Mouse (Mus musculus): Measurements from ENCODE around the gene Tubb4b.

Tubb4b gene

GRCm38 (mm10) chr2:25185625-25186574 is 38.6 kb downstream of the Tubb4b start:
- DNase-seq = no peak

GRCm38 (mm10) chr2:25184496-25184895 is 40.0 kb downstream of the Tubb4b start:
- no peak for DNase-seq

DNA sequence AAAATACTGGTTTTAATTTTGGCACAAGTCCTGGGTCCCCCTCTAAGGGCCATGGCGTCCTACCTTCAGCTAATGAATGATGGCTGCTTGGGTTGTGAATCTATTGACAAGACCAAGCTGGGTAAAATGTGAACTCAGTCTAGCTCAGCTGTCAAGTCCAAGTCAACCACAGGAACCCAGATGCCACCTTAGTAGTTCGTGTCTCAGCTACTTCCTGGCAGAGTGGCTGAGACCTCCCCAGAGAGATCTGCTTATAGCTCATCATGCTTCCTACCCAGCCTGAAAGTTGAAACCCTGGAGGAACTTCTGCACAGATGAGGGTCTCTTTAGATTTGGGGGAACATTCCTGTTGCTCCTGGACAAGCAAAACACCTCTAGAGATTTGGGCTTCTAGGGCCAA is 41.2 kb downstream of the Tubb4b start:
- no peak for DNase-seq

DNA sequence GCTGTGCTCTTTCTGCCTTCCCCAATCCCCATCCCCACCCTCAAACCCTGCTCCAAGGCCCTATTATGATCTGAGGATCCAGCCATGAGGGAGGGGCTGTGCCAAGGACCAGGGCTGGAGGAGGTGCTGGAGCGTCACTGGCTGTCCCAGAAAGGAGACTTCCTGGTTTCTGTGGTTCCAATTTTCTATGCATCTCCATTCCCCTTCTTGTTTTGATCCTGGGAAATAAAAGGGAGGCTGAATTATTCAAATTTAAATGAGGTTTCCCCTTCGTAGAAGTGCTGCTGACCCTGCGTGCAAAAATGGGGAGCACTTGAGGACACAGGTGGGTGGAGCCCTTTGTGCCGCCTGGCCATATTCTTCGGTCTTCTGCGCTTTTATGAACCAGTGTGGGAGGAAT is 41.8 kb downstream of the Tubb4b start:
- no peak for DNase-seq

GRCm38 (mm10) chr2:25181891-25182397 is 42.6 kb downstream of the Tubb4b start:
- no peak for DNase-seq

DNA sequence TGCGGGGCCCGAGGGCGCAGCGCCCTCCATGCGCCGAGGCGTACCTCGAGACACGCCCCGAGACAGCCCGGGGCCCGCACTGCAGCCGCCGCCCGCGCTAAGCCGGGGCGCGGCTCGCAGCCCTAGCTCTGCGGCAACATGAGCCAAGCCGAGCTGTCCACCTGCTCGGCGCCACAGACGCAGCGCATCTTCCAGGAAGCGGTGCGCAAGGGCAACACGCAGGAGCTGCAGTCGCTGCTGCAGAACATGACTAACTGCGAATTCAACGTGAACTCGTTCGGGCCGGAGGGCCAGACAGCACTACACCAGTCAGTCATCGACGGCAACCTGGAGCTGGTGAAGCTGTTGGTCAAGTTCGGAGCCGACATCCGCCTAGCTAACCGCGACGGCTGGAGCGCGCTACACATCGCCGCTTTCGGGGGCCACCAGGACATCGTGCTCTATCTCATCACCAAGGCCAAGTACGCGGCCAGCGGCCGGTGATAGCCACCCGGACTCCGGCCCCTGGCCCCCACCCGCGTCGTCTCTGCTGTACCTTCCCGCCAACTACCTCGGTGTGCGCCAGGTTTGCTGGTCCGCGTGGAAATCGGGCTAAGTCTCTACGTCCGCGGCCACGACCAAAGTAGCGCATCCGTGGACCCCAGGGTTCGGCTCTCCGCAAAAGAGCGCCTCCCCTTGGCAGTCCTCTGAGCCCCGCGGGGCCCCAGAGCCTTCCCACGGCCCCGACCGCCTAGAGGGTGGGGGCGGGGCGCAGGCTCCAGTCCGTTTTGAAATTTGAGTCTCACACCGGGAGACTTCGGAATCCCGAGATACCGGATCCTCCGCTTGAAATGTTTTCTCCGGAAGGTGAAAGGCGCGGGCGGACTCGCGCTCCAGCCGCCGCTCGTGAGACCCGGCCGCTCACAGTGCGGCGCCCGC is 43.3 kb downstream of the Tubb4b start:
- no peak for DNase-seq

DNA sequence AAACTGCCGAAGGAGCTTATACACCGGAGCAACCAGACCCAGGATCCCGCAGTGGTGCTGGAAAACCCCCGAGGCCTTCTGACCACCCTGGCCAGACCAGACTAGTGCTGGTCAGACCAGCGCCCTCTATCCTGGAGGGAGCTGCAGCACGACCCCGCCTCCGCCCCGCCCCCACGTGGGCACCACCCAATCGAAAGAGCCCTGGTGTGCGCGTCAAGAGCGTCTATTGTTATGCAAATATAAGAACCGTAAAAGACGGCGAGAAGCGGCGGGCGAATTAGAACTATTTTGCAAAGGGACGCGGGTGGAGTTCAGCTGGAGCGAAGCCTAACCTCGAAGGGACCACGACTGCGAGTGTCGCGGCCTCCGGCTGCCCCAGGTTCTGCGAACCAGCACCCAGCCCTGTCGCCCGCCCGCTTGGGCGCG is 44.0 kb downstream of the Tubb4b start, which contains the start of gene Nrarp:
Gene Nrarp, plus strand, starts transcription at position 281 of the 426 bp plus-strand sequence.
- peak; percentile 81 for DNase-seq

DNA sequence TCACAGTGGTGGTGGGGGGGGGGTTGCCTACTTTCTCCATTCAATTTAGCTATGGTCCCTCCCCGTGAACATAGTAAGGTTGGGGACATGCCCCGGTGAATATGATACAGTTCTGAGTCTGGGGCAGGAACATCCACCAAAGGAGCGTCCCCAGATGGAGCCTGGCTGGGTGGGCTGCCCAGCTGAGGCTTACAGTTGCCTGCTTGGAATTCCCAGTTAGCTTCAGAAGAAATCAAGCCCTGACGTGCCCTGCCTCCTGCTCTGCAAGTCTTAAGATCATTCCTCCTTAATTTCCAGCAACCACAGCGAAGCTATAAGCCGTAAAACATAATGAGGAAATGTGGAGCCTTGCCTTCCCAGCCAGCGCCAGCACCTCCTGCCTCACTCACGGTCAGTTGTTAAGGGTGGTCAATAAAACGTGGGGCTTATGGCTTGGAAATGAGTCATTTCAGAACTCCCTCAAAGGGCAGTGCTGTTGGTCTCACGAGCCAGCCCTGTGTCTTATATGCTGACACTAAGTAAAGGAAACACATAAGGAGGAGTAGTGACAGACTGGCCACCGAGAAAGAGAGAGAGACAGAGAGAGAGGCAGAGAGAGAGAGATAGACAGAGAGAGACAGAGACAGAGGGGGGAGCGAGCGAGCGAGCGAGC is 44.8 kb downstream of the Tubb4b start:
- DNase-seq = no peak

- no peak for DNase-seq
Measured at GRCm38 (mm10) chr2:25178285-25178972, 46.1 kb downstream of the Tubb4b start.

DNA sequence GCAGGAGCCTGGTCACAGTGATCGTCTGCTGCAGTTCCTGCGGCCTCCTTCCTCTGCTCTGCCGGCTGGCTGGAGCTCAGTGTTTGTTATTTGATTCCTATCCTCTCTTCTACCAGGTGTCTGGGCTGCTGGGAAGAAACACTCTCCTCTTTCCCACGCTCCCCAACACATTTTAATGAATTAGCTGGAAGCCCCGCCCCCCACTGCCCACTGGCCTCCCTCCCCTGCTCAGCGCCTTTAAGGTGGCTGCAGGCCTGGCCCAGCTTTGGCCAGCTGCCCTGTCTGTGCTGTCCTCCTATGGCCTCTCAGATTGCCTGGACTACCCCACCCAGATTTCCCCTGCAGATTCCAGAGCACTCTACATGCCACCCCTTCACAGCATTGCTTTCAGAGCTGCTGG is 46.8 kb downstream of the Tubb4b start:
- no peak for DNase-seq

DNA sequence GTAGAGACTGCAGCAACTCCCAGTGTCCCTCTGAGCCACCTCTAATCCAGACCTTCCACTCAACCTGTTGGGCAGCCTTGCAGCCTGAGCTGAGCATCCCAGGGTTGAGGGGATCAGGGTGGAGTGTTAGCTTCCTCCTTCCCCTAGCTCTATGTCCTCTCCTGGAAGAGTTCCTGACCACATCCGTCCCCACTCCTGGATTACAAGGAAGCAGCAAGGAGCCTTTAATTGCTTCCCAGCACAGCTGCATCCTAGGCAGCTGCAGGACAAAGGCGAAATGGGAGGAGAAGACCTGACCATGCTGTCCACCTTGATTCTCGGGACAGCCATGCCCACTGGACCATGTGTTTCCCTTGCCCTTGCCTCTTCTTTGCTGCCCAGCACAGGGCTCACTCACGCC is 47.4 kb downstream of the Tubb4b start:
- DNase-seq = no peak

GRCm38 (mm10) chr2:25176573-25176972 is 47.9 kb downstream of the Tubb4b start:
- DNase-seq = no peak

GRCm38 (mm10) chr2:25175690-25176078 is 48.8 kb downstream of the Tubb4b start:
- DNase-seq = no peak

- no peak for DNase-seq
Measured at GRCm38 (mm10) chr2:25174866-25175689, 49.4 kb downstream of the Tubb4b start.

DNA sequence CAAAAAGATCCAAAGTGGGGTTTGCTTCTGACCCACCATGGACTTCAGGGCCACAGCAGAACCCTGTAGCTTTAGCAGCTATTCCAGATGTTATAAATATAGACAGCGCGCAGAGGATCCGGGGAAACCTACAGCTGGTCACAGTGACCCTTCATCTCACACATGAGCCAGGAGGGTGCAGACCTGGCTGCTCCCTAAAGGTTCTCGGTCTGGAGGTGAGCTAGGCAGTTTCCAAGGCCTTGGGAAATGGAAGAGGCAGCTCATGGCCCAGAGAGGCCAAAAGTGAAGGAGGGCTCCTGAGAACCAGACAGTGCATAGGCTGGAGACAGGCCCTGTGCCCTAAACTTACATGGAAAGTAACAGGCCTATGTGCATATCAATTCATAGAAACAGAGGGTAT is 50.7 kb downstream of the Tubb4b start:
- no peak for DNase-seq

- DNase-seq = no peak
Measured at GRCm38 (mm10) chr2:25172629-25173028, 51.9 kb downstream of the Tubb4b start.

All from cerebellum, adult 11 months (tissue).